Mouse (Mus musculus): ENCODE data around the gene Cyth1. TPM values are rescaled to one million over a fixed set of nuclear protein-coding genes. Genes with fewer than 3 reads are reported as not detected.

Cyth1 gene
- polyA plus RNA-seq, 1 experiment = not detected

DNA sequence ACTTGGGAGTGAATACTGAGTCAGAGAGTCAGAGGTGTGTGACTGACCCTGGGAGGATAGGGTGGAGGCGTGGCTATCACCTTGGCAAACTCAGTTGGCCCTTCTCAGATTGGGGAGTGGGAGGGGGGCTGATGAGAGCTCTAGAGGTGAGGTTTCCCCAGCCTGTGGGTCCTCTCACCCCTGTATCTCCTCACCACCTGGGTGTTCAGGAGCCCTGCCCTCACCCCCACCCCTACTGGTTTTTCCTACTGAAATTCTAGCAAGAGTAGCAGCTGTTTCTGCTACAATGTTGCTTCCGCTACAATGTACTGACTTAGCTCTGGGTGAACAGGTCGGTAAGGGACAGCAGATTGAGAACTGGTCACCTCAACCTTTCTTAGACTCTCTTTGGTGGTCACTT, 164.1 kb downstream of the Cyth1 start:
- WGBS = 74% methylated on average over 3 of the region's 3 CpGs
- Histone ChIP-seq H3K4me1 (ENCODE audit: control insufficient read depth, insufficient read depth, low read length) (peaks cover 7% of the 10 kb centered on the region), H3K27ac (ENCODE audit: insufficient read depth, low read depth, low read length) (no peak overlapping the region), H3K4me3 (ENCODE audit: insufficient read depth, low read depth, low read length) (no peak overlapping the region)
- TF ChIP-seq POLR2A (IDR thresholded peaks at IDR 0.05; ENCODE audit: insufficient read depth, low read depth, low read length) = no peak
- no peak for TF ChIP-seq CTCF (IDR thresholded peaks at IDR 0.05; ENCODE audit: insufficient read depth, low read depth, low read length)

DNA sequence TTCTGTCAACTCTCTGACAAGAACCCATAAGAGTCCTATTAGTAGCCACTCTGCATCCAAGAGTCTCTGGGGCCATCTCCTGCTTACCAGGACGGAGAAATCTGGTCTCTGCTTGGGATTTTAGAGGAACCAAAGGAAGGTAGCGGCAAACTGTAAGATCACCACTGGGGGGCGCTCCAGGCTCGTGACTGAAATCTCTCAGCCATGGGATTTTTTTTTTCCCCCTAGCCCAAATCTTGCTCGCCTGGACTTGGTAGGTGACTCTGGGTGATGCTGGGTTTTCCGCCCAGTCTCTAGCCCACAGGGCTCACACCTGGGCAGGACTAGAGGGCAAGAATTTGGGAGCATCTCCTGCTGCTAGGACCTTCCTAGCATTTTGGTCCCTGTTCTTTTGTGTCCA, 164.6 kb downstream of the Cyth1 start:
- TF ChIP-seq POLR2A (IDR thresholded peaks at IDR 0.05; ENCODE audit: insufficient read depth, low read depth, low read length) (no peak), CTCF (IDR thresholded peaks at IDR 0.05; ENCODE audit: insufficient read depth, low read depth, low read length) (peak; percentile 76)
- WGBS = 7% methylated on average over 6 of the region's 6 CpGs
- H3K4me3 ChIP-seq (ENCODE audit: insufficient read depth, low read depth, low read length) = no peak overlapping the region
- H3K27ac ChIP-seq (ENCODE audit: insufficient read depth, low read depth, low read length) = no peak overlapping the region
- H3K4me1 ChIP-seq (ENCODE audit: control insufficient read depth, insufficient read depth, low read length) = peaks cover 7% of the 10 kb centered on the region

DNA sequence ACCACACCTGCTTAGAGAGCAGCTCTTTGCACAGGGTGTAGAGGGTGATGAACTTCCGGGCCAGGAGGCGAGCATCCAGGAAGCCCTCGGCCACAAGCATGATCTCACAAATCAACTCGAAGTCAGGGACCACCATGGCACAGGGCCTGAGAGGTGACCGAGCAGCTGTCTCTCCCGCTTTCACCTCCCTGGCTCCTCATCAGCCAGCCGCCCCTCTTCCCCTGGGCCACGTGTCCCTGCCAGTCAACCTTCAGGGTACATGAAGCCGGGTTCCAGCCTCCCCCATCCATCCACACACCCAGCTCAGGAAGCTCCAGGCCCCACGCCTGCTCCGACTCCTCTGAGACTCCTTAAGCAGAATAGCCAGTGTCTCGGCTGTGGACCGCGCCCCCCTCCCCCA, 166.1 kb downstream of the Cyth1 start:
- 95% methylated on average over 14 of the region's 14 CpGs for WGBS
- Histone ChIP-seq H3K27ac (ENCODE audit: insufficient read depth, low read depth, low read length) (no peak overlapping the region), H3K4me1 (ENCODE audit: control insufficient read depth, insufficient read depth, low read length) (peaks cover 7% of the 10 kb centered on the region), H3K4me3 (ENCODE audit: insufficient read depth, low read depth, low read length) (no peak overlapping the region)
- TF ChIP-seq CTCF (IDR thresholded peaks at IDR 0.05; ENCODE audit: insufficient read depth, low read depth, low read length) (no peak), POLR2A (IDR thresholded peaks at IDR 0.05; ENCODE audit: insufficient read depth, low read depth, low read length) (no peak)

Other genes starting within 250 kb of the Cyth1 start
- gene Dnah17, start 118.0 kb downstream of the Cyth1 start, polyA plus RNA-seq (2012; ENCODE audit: insufficient read depth, insufficient read length, low replicate concordance, missing spikeins) = not detected in 2 replicates
- not detected in 2 replicates for gene Usp36, start 41.7 kb upstream of the Cyth1 start, polyA plus RNA-seq (2012; ENCODE audit: insufficient read depth, insufficient read length, low replicate concordance, missing spikeins)
- gene Cep295nl, start 93.9 kb upstream of the Cyth1 start, polyA plus RNA-seq (2012; ENCODE audit: insufficient read depth, insufficient read length, low replicate concordance, missing spikeins) = not detected in 2 replicates
- 247 and 441 TPM in 2 replicates for gene Timp2, start 107.1 kb upstream of the Cyth1 start, polyA plus RNA-seq (2012; ENCODE audit: insufficient read depth, insufficient read length, low replicate concordance, missing spikeins)
- not detected in 2 replicates for gene Lgals3bp, start 153.5 kb upstream of the Cyth1 start, polyA plus RNA-seq (2012; ENCODE audit: insufficient read depth, insufficient read length, low replicate concordance, missing spikeins)
- not detected in 2 replicates for gene Cant1, start 170.5 kb upstream of the Cyth1 start, polyA plus RNA-seq (2012; ENCODE audit: insufficient read depth, insufficient read length, low replicate concordance, missing spikeins)
- not detected in 2 replicates for gene C1qtnf1, start 179.6 kb upstream of the Cyth1 start, polyA plus RNA-seq (2012; ENCODE audit: insufficient read depth, insufficient read length, low replicate concordance, missing spikeins)
- gene Engase, start 228.2 kb upstream of the Cyth1 start, polyA plus RNA-seq (2012; ENCODE audit: insufficient read depth, insufficient read length, low replicate concordance, missing spikeins) = not detected in 2 replicates

Data from olfactory bulb, adult 2 months (tissue).